Mouse (Mus musculus): ENCODE data around the gene Lpin1. TPM values are rescaled to one million over a fixed set of nuclear protein-coding genes. Genes with fewer than 3 reads are reported as not detected.

Gene Lpin1
- polyA plus RNA-seq, 1 experiment from 2014 or later: 8.1 TPM

- ATAC-seq (ENCODE audit: low read depth): no peak
- H3K36me3 ChIP-seq (ENCODE audit: control insufficient read depth, insufficient read depth, low read length): no peaks in the 10 kb centered on the region
- H3K4me1 ChIP-seq (replicated peaks; ENCODE audit: control insufficient read depth, insufficient read depth, low read length): no peaks in the 10 kb centered on the region
- WGBS: 86% methylated on average over 5 of the region's 5 CpGs
- no peaks in the 10 kb centered on the region for H3K27me3 ChIP-seq (ENCODE audit: control insufficient read depth, insufficient read depth, low read depth, low read length)
- no peak overlapping the region for H3K9ac ChIP-seq (ENCODE audit: low read length)
- H3K4me3 ChIP-seq (ENCODE audit: low read length): no peak overlapping the region
- no peak overlapping the region for H3K27ac ChIP-seq (ENCODE audit: low read length)
- no peak overlapping the region for H3K4me2 ChIP-seq (ENCODE audit: low read depth, low read length)
- no peaks in the 10 kb centered on the region for H3K9me3 ChIP-seq (ENCODE audit: control insufficient read depth, low read length)
Observed at GRCm38 (mm10) chr12:16526862-16527261, 83.9 kb downstream of the Lpin1 start.

DNA sequence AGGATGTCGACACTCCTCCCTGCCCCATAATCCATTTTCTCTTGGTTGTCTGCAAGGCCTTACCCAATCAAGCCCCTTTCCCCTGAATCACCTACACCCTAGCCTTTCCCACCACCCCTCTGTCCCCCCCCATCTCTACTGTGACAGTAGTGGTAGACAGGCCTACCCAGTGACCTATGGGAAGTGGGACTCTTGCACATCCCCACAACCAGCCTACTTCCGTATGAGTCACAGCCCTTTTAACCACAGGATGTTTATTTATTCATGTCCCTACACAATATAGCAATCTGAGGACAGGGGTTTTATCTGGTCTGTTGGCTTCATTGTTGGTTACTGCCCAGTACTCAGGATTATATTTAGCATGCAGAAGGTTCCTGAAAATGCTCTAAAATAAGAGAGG, 84.6 kb downstream of the Lpin1 start:
- Histone ChIP-seq H3K4me3 (ENCODE audit: low read length) (no peak overlapping the region), H3K27me3 (ENCODE audit: control insufficient read depth, insufficient read depth, low read depth, low read length) (no peaks in the 10 kb centered on the region), H3K9ac (ENCODE audit: low read length) (no peak overlapping the region), H3K27ac (ENCODE audit: low read length) (no peak overlapping the region), H3K4me2 (ENCODE audit: low read depth, low read length) (no peak overlapping the region), H3K9me3 (ENCODE audit: control insufficient read depth, low read length) (no peaks in the 10 kb centered on the region), H3K36me3 (ENCODE audit: control insufficient read depth, insufficient read depth, low read length) (no peaks in the 10 kb centered on the region), H3K4me1 (replicated peaks; ENCODE audit: control insufficient read depth, insufficient read depth, low read length) (no peaks in the 10 kb centered on the region)
- WGBS: 62% methylated on average over 2 of the region's 2 CpGs
- no peak for ATAC-seq (ENCODE audit: low read depth)

- Histone ChIP-seq H3K4me2 (ENCODE audit: low read depth, low read length) (no peak overlapping the region), H3K36me3 (ENCODE audit: control insufficient read depth, insufficient read depth, low read length) (no peaks in the 10 kb centered on the region), H3K27ac (ENCODE audit: low read length) (no peak overlapping the region), H3K27me3 (ENCODE audit: control insufficient read depth, insufficient read depth, low read depth, low read length) (no peaks in the 10 kb centered on the region), H3K4me3 (ENCODE audit: low read length) (no peak overlapping the region), H3K9ac (ENCODE audit: low read length) (no peak overlapping the region), H3K4me1 (replicated peaks; ENCODE audit: control insufficient read depth, insufficient read depth, low read length) (no peaks in the 10 kb centered on the region), H3K9me3 (ENCODE audit: control insufficient read depth, low read length) (no peaks in the 10 kb centered on the region)
- 81% methylated on average over 9 of the region's 9 CpGs for WGBS
- ATAC-seq (ENCODE audit: low read depth): no peak
Observed at GRCm38 (mm10) chr12:16515183-16515582, 95.6 kb downstream of the Lpin1 start.

- no peak overlapping the region for H3K4me3 ChIP-seq (ENCODE audit: low read length)
- no peaks in the 10 kb centered on the region for H3K36me3 ChIP-seq (ENCODE audit: control insufficient read depth, insufficient read depth, low read length)
- H3K4me2 ChIP-seq (ENCODE audit: low read depth, low read length): no peak overlapping the region
- no peaks in the 10 kb centered on the region for H3K27me3 ChIP-seq (ENCODE audit: control insufficient read depth, insufficient read depth, low read depth, low read length)
- no peak for ATAC-seq (ENCODE audit: low read depth)
- H3K27ac ChIP-seq (ENCODE audit: low read length): no peak overlapping the region
- H3K9me3 ChIP-seq (ENCODE audit: control insufficient read depth, low read length): no peaks in the 10 kb centered on the region
- H3K9ac ChIP-seq (ENCODE audit: low read length): no peak overlapping the region
- peaks cover 3% of the 10 kb centered on the region; the same call in 1 of the 2 replicates for H3K4me1 ChIP-seq (replicated peaks; ENCODE audit: control insufficient read depth, insufficient read depth, low read length)
- 78% methylated on average over 1 of the region's 1 CpGs for WGBS
Observed at GRCm38 (mm10) chr12:16512991-16513390, 97.8 kb downstream of the Lpin1 start.

DNA sequence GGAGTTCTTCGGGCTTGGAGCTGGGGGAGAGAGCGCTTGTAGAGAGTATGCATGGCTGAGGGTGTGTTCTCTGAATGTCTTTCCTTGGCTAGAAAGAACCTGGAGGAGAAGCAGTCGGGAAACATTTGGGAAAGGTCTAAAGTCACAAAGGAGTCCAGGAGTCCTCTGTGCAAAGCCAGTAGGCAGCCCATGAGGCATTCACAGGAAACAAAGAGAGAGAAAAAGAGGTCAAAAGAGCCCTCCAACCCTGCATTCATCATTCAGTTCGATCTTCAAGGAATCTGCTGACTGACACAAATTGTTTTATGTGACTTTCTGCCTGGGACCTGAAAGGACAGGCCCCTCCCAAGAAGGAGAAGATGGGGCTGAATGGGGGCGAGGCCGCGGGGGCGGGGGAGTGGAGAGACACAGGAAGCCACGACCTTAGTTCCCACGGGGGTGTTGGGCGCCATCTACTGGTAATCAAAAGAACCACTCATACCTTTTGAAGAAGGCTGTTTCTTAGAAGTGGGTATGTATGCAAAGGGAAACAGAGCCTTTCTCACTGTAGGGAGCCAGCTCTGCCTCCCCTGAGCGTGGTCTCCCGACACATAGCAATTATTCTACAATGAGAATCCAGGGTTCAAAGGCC, 101.5 kb downstream of the Lpin1 start:
- Histone ChIP-seq H3K4me2 (ENCODE audit: low read depth, low read length) (peak overlapping the region; percentile 40), H3K27me3 (ENCODE audit: control insufficient read depth, insufficient read depth, low read depth, low read length) (no peaks in the 10 kb centered on the region), H3K4me3 (ENCODE audit: low read length) (no peak overlapping the region), H3K4me1 (replicated peaks; ENCODE audit: control insufficient read depth, insufficient read depth, low read length) (peaks cover 3% of the 10 kb centered on the region; the same call in 1 of the 2 replicates), H3K9me3 (ENCODE audit: control insufficient read depth, low read length) (no peaks in the 10 kb centered on the region), H3K27ac (ENCODE audit: low read length) (no peak overlapping the region), H3K9ac (ENCODE audit: low read length) (no peak overlapping the region), H3K36me3 (ENCODE audit: control insufficient read depth, insufficient read depth, low read length) (no peaks in the 10 kb centered on the region)
- WGBS: 16% methylated on average over 13 of the region's 13 CpGs
- ATAC-seq (ENCODE audit: low read depth): peak; percentile 71

DNA sequence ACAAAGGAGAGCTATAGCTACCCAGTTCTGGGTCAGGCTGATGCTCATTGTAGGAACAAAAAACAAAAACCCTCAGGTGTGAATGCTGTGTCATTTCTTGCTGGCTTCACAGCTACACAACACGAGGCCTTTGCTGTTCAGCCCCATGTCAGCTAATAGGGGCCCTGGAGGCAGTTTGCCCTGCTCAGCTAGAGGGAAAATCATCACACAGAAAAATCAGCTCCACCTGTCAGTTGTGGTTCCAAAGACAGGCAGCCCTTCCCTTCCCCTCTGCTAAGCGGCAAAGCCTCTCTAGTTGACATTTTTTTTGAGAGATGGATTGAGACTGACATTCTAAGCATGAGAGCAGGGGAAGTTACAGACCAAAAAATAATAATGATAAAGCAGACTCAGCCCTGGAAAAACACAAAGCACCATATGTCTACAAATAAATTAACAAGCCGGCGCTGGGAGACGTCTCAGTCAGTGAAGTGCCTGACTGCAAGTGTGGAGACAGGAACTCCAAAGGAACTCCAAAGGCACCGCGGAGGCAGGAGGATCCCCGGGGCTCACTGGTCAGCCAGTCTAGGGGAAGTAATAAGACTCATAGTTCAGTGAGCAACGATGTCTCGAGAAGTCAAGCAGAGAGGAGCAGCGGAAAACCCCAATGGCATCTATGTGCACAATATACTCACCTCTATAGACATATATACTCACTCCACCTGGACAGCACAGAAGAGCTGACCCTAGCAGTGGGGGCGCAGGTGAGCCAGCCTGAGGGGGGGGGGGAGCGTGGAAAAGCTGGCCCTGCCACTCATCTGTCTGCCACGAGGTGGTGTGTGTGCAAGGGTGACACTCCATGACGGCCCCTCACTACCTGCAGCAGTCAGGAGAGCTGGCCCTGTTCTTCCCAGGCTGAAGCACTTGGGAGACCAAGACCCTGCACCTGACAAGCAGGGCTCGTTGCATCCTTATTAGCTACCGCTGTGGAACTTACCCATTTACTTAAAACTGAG, 103.7 kb downstream of the Lpin1 start:
- ATAC-seq (ENCODE audit: low read depth): no peak
- H3K9ac ChIP-seq (ENCODE audit: low read length): no peak overlapping the region
- H3K9me3 ChIP-seq (ENCODE audit: control insufficient read depth, low read length): no peaks in the 10 kb centered on the region; the same call in 1 of the 2 replicates
- peaks cover 3% of the 10 kb centered on the region; the same call in 1 of the 2 replicates for H3K4me1 ChIP-seq (replicated peaks; ENCODE audit: control insufficient read depth, insufficient read depth, low read length)
- no peaks in the 10 kb centered on the region for H3K36me3 ChIP-seq (ENCODE audit: control insufficient read depth, insufficient read depth, low read length)
- no peak overlapping the region for H3K4me3 ChIP-seq (ENCODE audit: low read length)
- H3K4me2 ChIP-seq (ENCODE audit: low read depth, low read length): no peak overlapping the region
- no peaks in the 10 kb centered on the region for H3K27me3 ChIP-seq (ENCODE audit: control insufficient read depth, insufficient read depth, low read depth, low read length)
- WGBS: 54% methylated on average over 17 of the region's 17 CpGs
- no peak overlapping the region for H3K27ac ChIP-seq (ENCODE audit: low read length)

- Histone ChIP-seq H3K27me3 (ENCODE audit: control insufficient read depth, insufficient read depth, low read depth, low read length) (no peaks in the 10 kb centered on the region), H3K4me2 (ENCODE audit: low read depth, low read length) (no peak overlapping the region), H3K4me1 (replicated peaks; ENCODE audit: control insufficient read depth, insufficient read depth, low read length) (no peaks in the 10 kb centered on the region), H3K27ac (ENCODE audit: low read length) (no peak overlapping the region), H3K36me3 (ENCODE audit: control insufficient read depth, insufficient read depth, low read length) (no peaks in the 10 kb centered on the region), H3K4me3 (ENCODE audit: low read length) (no peak overlapping the region), H3K9me3 (ENCODE audit: control insufficient read depth, low read length) (no peaks in the 10 kb centered on the region; the same call in 1 of the 2 replicates), H3K9ac (ENCODE audit: low read length) (no peak overlapping the region)
- no peak for ATAC-seq (ENCODE audit: low read depth)
- WGBS: 89% methylated on average over 3 of the region's 3 CpGs
Observed at GRCm38 (mm10) chr12:16504244-16504643, 106.5 kb downstream of the Lpin1 start.

DNA sequence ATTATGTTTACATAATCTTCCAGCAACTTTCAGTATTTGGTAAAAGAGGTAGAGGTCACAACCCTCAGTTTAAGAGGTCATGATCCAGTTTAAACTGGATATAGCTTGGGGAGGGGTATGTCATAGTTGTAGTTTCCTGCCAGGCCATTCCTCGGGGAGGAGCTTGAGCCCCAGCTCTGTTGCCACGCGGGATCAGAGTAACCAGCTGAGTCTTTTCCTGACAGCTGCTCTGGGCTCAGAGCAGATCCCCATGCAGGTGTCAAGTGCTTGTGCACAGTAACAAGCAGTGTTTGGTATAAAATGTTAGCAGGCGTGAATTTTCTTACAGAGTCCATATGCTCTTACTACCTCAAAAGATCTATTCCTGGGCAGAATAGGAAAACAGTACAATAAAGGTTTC, 112.8 kb downstream of the Lpin1 start:
- Histone ChIP-seq H3K27me3 (ENCODE audit: control insufficient read depth, insufficient read depth, low read depth, low read length) (no peaks in the 10 kb centered on the region), H3K4me3 (ENCODE audit: low read length) (no peak overlapping the region), H3K4me1 (replicated peaks; ENCODE audit: control insufficient read depth, insufficient read depth, low read length) (no peaks in the 10 kb centered on the region), H3K9ac (ENCODE audit: low read length) (no peak overlapping the region), H3K36me3 (ENCODE audit: control insufficient read depth, insufficient read depth, low read length) (no peaks in the 10 kb centered on the region), H3K27ac (ENCODE audit: low read length) (no peak overlapping the region), H3K9me3 (ENCODE audit: control insufficient read depth, low read length) (no peaks in the 10 kb centered on the region; the same call in 1 of the 2 replicates), H3K4me2 (ENCODE audit: low read depth, low read length) (no peak overlapping the region)
- WGBS: 20% methylated on average over 4 of the region's 4 CpGs
- no peak for ATAC-seq (ENCODE audit: low read depth)

GRCm38 (mm10) chr12:16492713-16493112, 118.1 kb downstream of the Lpin1 start:
- no peaks in the 10 kb centered on the region for H3K4me1 ChIP-seq (replicated peaks; ENCODE audit: control insufficient read depth, insufficient read depth, low read length)
- 52% methylated on average over 6 of the region's 6 CpGs for WGBS
- no peaks in the 10 kb centered on the region for H3K27me3 ChIP-seq (ENCODE audit: control insufficient read depth, insufficient read depth, low read depth, low read length)
- H3K27ac ChIP-seq (ENCODE audit: low read length): no peak overlapping the region
- H3K36me3 ChIP-seq (ENCODE audit: control insufficient read depth, insufficient read depth, low read length): no peaks in the 10 kb centered on the region
- no peak overlapping the region for H3K4me2 ChIP-seq (ENCODE audit: low read depth, low read length)
- H3K4me3 ChIP-seq (ENCODE audit: low read length): no peak overlapping the region
- H3K9me3 ChIP-seq (ENCODE audit: control insufficient read depth, low read length): no peaks in the 10 kb centered on the region
- no peak for ATAC-seq (ENCODE audit: low read depth)
- H3K9ac ChIP-seq (ENCODE audit: low read length): no peak overlapping the region

All from lung, embryonic 16.5 days (tissue).